Mouse (Mus musculus) erythroblast, embryonic 14.5 days (primary cell): ENCODE measurements around the gene Ptpa.

ENCODE experiments used
- GATA1 ChIP-seq: IDR thresholded peaks from 2 replicates; pipeline ENCODE4 v1.6.1; 2012; ENCODE audit warnings: low read length, inconsistent platforms, mixed read lengths
- TAL1 ChIP-seq: IDR thresholded peaks from 3 replicates; pipeline ENCODE4 v1.6.1; 2012; ENCODE audit warnings: low read length, inconsistent platforms, mixed read lengths

DNA sequence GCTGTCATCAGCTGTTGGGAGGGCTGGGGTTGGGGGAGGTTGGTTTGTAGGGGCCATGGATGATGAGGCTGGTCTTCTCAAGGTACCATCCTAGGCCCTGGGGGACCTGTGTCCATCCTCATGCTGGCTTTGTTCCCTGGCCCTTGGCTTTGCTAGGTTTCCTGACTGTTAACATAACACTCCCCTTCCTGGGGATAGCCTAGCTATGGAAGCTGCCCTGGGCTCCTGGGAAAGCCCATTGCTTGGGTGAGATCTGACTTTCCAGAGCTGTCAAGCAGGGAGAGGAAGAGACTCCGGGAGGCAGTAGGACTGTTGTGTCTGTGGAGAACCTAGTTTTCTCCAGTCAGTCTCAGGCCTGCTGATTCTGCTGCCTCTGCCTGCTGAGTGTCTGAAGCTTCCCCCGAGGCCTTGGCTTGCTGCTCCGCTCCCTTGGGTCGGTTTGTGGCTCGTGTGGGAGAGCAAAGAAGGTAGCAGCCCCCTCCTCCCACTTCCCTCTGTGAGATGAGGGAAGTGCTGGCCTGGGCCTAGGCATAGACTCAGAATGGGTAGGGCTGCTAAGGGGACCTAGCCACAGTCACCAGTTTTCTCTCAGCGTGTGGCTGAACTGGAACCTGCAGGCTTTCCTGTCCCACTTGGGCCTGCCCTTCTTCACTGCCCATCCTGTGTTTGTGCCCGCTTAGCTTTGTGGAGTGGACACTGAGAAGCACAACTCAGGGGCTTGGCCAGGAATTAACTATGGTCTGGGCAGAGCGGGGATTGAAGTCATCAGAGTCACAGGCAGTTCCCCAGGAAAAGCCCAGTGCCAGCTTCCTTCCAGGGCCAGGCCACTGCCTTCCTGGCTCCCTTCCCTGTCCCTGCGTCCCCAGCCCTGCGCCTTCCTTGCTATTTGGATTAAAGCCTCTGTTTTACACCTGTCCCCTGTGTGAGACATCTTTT, 31.3 kb downstream of the Ptpa start:
- no peak for TF ChIP-seq TAL1
- no peak for TF ChIP-seq GATA1
